Mouse (Mus musculus): ENCODE measurements around the gene Adamts6. TPM values are rescaled to one million over a fixed set of nuclear protein-coding genes. Genes with fewer than 3 reads are reported as not detected.

Adamts6 gene
- total and polyA plus RNA-seq, 3 experiments: 1.2 to 3.6 (median 3.3) TPM

- Histone ChIP-seq H3K79me2 (replicated peaks; ENCODE audit: control insufficient read depth, insufficient read depth, low read length) (no peaks in the 10 kb centered on the region), H3K9ac (ENCODE audit: low read depth, low read length) (no peak overlapping the region), H3K27ac (no peak overlapping the region), H3K4me3 (no peak overlapping the region), H3K27me3 (ENCODE audit: control insufficient read depth, insufficient read depth, low read length) (no peaks in the 10 kb centered on the region), H3K36me3 (ENCODE audit: control insufficient read depth, insufficient read depth, low read length) (no peaks in the 10 kb centered on the region), H3K4me1 (ENCODE audit: control insufficient read depth, insufficient read depth, low read length) (no peaks in the 10 kb centered on the region)
- no peak for TF ChIP-seq CTCF (IDR thresholded peaks at IDR 0.05)
- WGBS: 69% methylated on average over 14 of the region's 14 CpGs
- no peak for DNase-seq
- intact Hi-C loops (cut with DNase I): loop anchor here (10.0 kb wide), 1 partner anchor 166 kb away; no protein-coding TSS in a partner anchor
Measured at GRCm38 (mm10) chr13:104519006-104519695, 231.5 kb downstream of the Adamts6 start.

- H3K27me3 ChIP-seq (ENCODE audit: control insufficient read depth, insufficient read depth, low read length): no peaks in the 10 kb centered on the region
- DNase-seq: no peak
- H3K4me1 ChIP-seq (ENCODE audit: control insufficient read depth, insufficient read depth, low read length): no peaks in the 10 kb centered on the region
- H3K9ac ChIP-seq (ENCODE audit: low read depth, low read length): no peak overlapping the region
- no peaks in the 10 kb centered on the region for H3K79me2 ChIP-seq (replicated peaks; ENCODE audit: control insufficient read depth, insufficient read depth, low read length)
- no peak overlapping the region for H3K27ac ChIP-seq
- H3K36me3 ChIP-seq (ENCODE audit: control insufficient read depth, insufficient read depth, low read length): no peaks in the 10 kb centered on the region
- TF ChIP-seq EP300 (IDR thresholded peaks at IDR 0.05; ENCODE audit: insufficient read depth, low read depth, low read length) (no peak), POLR2A (IDR thresholded peaks at IDR 0.05; ENCODE audit: insufficient read depth, low read depth, low read length) (no peak), CTCF (IDR thresholded peaks at IDR 0.05) (no peak)
- intact Hi-C loops (cut with DNase I): loop anchor here (10.0 kb wide), 1 partner anchor 165 kb away; no protein-coding TSS in a partner anchor
- H3K4me3 ChIP-seq: no peak overlapping the region
- 90% methylated on average over 4 of the region's 4 CpGs for WGBS
Measured at GRCm38 (mm10) chr13:104519981-104520380, 232.3 kb downstream of the Adamts6 start.

GRCm38 (mm10) chr13:104520461-104520860, 232.8 kb downstream of the Adamts6 start:
- intact Hi-C loops (cut with DNase I): no loop called here
- Histone ChIP-seq H3K27me3 (ENCODE audit: control insufficient read depth, insufficient read depth, low read length) (no peaks in the 10 kb centered on the region), H3K36me3 (ENCODE audit: control insufficient read depth, insufficient read depth, low read length) (no peaks in the 10 kb centered on the region), H3K9ac (ENCODE audit: low read depth, low read length) (no peak overlapping the region), H3K27ac (no peak overlapping the region), H3K4me3 (no peak overlapping the region), H3K4me1 (ENCODE audit: control insufficient read depth, insufficient read depth, low read length) (no peaks in the 10 kb centered on the region), H3K79me2 (replicated peaks; ENCODE audit: control insufficient read depth, insufficient read depth, low read length) (no peaks in the 10 kb centered on the region)
- 65% methylated on average over 3 of the region's 3 CpGs for WGBS
- no peak for DNase-seq
- TF ChIP-seq POLR2A (IDR thresholded peaks at IDR 0.05; ENCODE audit: insufficient read depth, low read depth, low read length) (no peak), EP300 (IDR thresholded peaks at IDR 0.05; ENCODE audit: insufficient read depth, low read depth, low read length) (no peak), CTCF (IDR thresholded peaks at IDR 0.05) (no peak)

GRCm38 (mm10) chr13:104521532-104521931, 233.9 kb downstream of the Adamts6 start:
- H3K9ac ChIP-seq (ENCODE audit: low read depth, low read length): no peak overlapping the region
- intact Hi-C loops (cut with DNase I): no loop called here

GRCm38 (mm10) chr13:104525656-104526055, 238.0 kb downstream of the Adamts6 start:
- H3K27me3 ChIP-seq (ENCODE audit: control insufficient read depth, insufficient read depth, low read length): no peaks in the 10 kb centered on the region
- no peak for DNase-seq
- no peak for TF ChIP-seq EP300 (IDR thresholded peaks at IDR 0.05; ENCODE audit: insufficient read depth, low read depth, low read length)
- no peak for TF ChIP-seq POLR2A (IDR thresholded peaks at IDR 0.05; ENCODE audit: insufficient read depth, low read depth, low read length)
- no peak for TF ChIP-seq CTCF (IDR thresholded peaks at IDR 0.05)
- 90% methylated on average over 4 of the region's 4 CpGs for WGBS
- H3K4me3 ChIP-seq: no peak overlapping the region
- H3K27ac ChIP-seq: no peak overlapping the region
- H3K9ac ChIP-seq (ENCODE audit: low read depth, low read length): no peak overlapping the region
- no peaks in the 10 kb centered on the region for H3K36me3 ChIP-seq (ENCODE audit: control insufficient read depth, insufficient read depth, low read length)
- H3K79me2 ChIP-seq (replicated peaks; ENCODE audit: control insufficient read depth, insufficient read depth, low read length): no peaks in the 10 kb centered on the region
- intact Hi-C loops (cut with DNase I): no loop called here
- no peaks in the 10 kb centered on the region for H3K4me1 ChIP-seq (ENCODE audit: control insufficient read depth, insufficient read depth, low read length)

More at GRCm38 (mm10) chr13:104521532-104521931, 233.9 kb downstream of the Adamts6 start:
- DNase-seq: no peak
- Histone ChIP-seq H3K27ac (no peak overlapping the region), H3K79me2 (replicated peaks; ENCODE audit: control insufficient read depth, insufficient read depth, low read length) (no peaks in the 10 kb centered on the region), H3K4me1 (ENCODE audit: control insufficient read depth, insufficient read depth, low read length) (no peaks in the 10 kb centered on the region), H3K36me3 (ENCODE audit: control insufficient read depth, insufficient read depth, low read length) (no peaks in the 10 kb centered on the region), H3K4me3 (no peak overlapping the region), H3K27me3 (ENCODE audit: control insufficient read depth, insufficient read depth, low read length) (no peaks in the 10 kb centered on the region)
- TF ChIP-seq EP300 (IDR thresholded peaks at IDR 0.05; ENCODE audit: insufficient read depth, low read depth, low read length) (no peak), POLR2A (IDR thresholded peaks at IDR 0.05; ENCODE audit: insufficient read depth, low read depth, low read length) (no peak)
- 92% methylated on average over 2 of the region's 2 CpGs for WGBS

- intact Hi-C loops (cut with DNase I): no loop called here
- TF ChIP-seq POLR2A (IDR thresholded peaks at IDR 0.05; ENCODE audit: insufficient read depth, low read depth, low read length) (no peak), CTCF (IDR thresholded peaks at IDR 0.05) (no peak), EP300 (IDR thresholded peaks at IDR 0.05; ENCODE audit: insufficient read depth, low read depth, low read length) (no peak)
- no peak for DNase-seq
- no peaks in the 10 kb centered on the region for H3K36me3 ChIP-seq (ENCODE audit: control insufficient read depth, insufficient read depth, low read length)
- no peak overlapping the region for H3K9ac ChIP-seq (ENCODE audit: low read depth, low read length)
- H3K27ac ChIP-seq: no peak overlapping the region
- H3K79me2 ChIP-seq (replicated peaks; ENCODE audit: control insufficient read depth, insufficient read depth, low read length): no peaks in the 10 kb centered on the region
- no peaks in the 10 kb centered on the region for H3K27me3 ChIP-seq (ENCODE audit: control insufficient read depth, insufficient read depth, low read length)
- H3K4me1 ChIP-seq (ENCODE audit: control insufficient read depth, insufficient read depth, low read length): no peaks in the 10 kb centered on the region
- H3K4me3 ChIP-seq: no peak overlapping the region
Measured at GRCm38 (mm10) chr13:104529238-104529637, 241.6 kb downstream of the Adamts6 start.

All from heart, adult 2 months (tissue).